Mouse (Mus musculus) ES-E14 (cell line): ENCODE measurements at regions not wholly inside any gene's neighbourhood (a gene's known extent, or its start where the extent isn't known, plus 50 kb on each side); places are given as distances from the start of the nearest gene placed in this dataset.

Experiments used
- DNase-seq: peaks from one replicate; pipeline ENCODE4 v3.0.0-alpha.2; 2013; ENCODE audit warnings: low read depth, low spot score
- H3K27ac ChIP-seq: 2 replicates; pipeline ENCODE4 v1.5.1; 2012; ENCODE audit warnings: low read depth, mild to moderate bottlenecking, low read length, moderate library complexity, mixed read lengths; ENCODE audit not compliant: poor library complexity, insufficient read depth, severe bottlenecking
- H3K36me3 ChIP-seq: 2 replicates; pipeline ENCODE4 v1.6.1; 2012; ENCODE audit warnings: mild to moderate bottlenecking, low read length, moderate library complexity, mixed read lengths; ENCODE audit not compliant: control insufficient read depth, poor library complexity, insufficient read depth, severe bottlenecking
- H3K4me1 ChIP-seq, 2 experiments: fragments of 150-350 bp in 1 of 2; sonication (generic) in 1 of 2; 2 replicates each; pipeline ENCODE4 v1.6.1; 2012; ENCODE audit warnings: low read length in 2 of 2, mild to moderate bottlenecking in 1 of 2, mixed read lengths in 1 of 2; ENCODE audit not compliant: control insufficient read depth in 2 of 2, insufficient read depth in 2 of 2, poor library complexity in 1 of 2
- H3K4me3 ChIP-seq, 2 experiments: fragments of 150-350 bp in 1 of 2; sonication (generic) in 1 of 2; 2 replicates each; pipeline ENCODE4 v1.5.1; 2012; ENCODE audit warnings: low read length in 2 of 2, low read depth in 1 of 2, mild to moderate bottlenecking in 1 of 2, mixed read lengths in 1 of 2; ENCODE audit not compliant: insufficient read depth in 1 of 2, poor library complexity in 1 of 2, severe bottlenecking in 1 of 2
- H3K9ac ChIP-seq: 2 replicates; pipeline ENCODE4 v1.6.1; 2012; ENCODE audit warnings: low read depth, mild to moderate bottlenecking, low read length, mixed read lengths; ENCODE audit not compliant: poor library complexity, insufficient read depth, severe bottlenecking
- H3K9me3 ChIP-seq: fragments of 150-350 bp; sonication (generic); 2 replicates; pipeline ENCODE4 v1.6.1; 2012; ENCODE audit warnings: low read depth, mild to moderate bottlenecking, low read length; ENCODE audit not compliant: control insufficient read depth, insufficient read depth
- CHD2 ChIP-seq: IDR thresholded peaks from 2 replicates; pipeline ENCODE4 v1.6.1; 2014; ENCODE audit warnings: mild to moderate bottlenecking, low read depth, low read length, inconsistent platforms
- HCFC1 ChIP-seq: IDR thresholded peaks from 2 replicates; pipeline ENCODE4 v1.6.1; 2012; ENCODE audit warnings: low read length, inconsistent platforms, borderline replicate concordance; ENCODE audit not compliant: insufficient read depth
- MAFK ChIP-seq: IDR thresholded peaks from 2 replicates; pipeline ENCODE4 v1.6.1; 2014; ENCODE audit warnings: mild to moderate bottlenecking, low read depth, low read length, inconsistent platforms; ENCODE audit not compliant: insufficient read depth
- ZC3H11A ChIP-seq: IDR thresholded peaks from 2 replicates; pipeline ENCODE4 v1.6.1; 2012; ENCODE audit warnings: low read depth, mild to moderate bottlenecking, inconsistent platforms, low read length, borderline replicate concordance
- ZNF384 ChIP-seq: IDR thresholded peaks from 2 replicates; pipeline ENCODE4 v1.6.1; 2012; ENCODE audit warnings: low read depth, low read length, inconsistent platforms
- in situ Hi-C, 2 experiments: fragments of 600-800 bp; cut with MboI; formaldehyde crosslinking; loops; one replicate each; pipeline ENCODE4 v1.15.1; 2025; ENCODE audit warnings: low sequenced_read_pairs in 2 of 2, inconsistent platforms in 1 of 2; ENCODE audit not compliant: unreplicated experiment in 2 of 2

GRCm38 (mm10) chr7:71266101-71266500 lies 85.2 kb downstream of the Gm10295 start:
- Histone ChIP-seq H3K36me3 (no peaks in the 10 kb centered on the region), H3K9me3 (no peaks in the 10 kb centered on the region), H3K27ac (no peak overlapping the region), H3K9ac (no peak overlapping the region), H3K4me1 (no peaks in the 10 kb centered on the region), H3K4me3 (no peak overlapping the region)
- in situ Hi-C loops = no loop called here
- no peak for TF ChIP-seq ZC3H11A
- TF ChIP-seq HCFC1 = no peak
- TF ChIP-seq MAFK = no peak
- no peak for TF ChIP-seq CHD2
- no peak for TF ChIP-seq ZNF384
- no peak for DNase-seq

GRCm38 (mm10) chr7:71264115-71264514 lies 87.2 kb downstream of the Gm10295 start:
- no peaks in the 10 kb centered on the region for H3K36me3 ChIP-seq
- no peak overlapping the region for H3K27ac ChIP-seq
- no peaks in the 10 kb centered on the region for H3K4me1 ChIP-seq
- H3K9ac ChIP-seq = no peak overlapping the region
- TF ChIP-seq ZNF384 (no peak), ZC3H11A (no peak), CHD2 (no peak), MAFK (no peak), HCFC1 (no peak)
- in situ Hi-C loops = no loop called here
- no peak for DNase-seq
- H3K4me3 ChIP-seq = no peak overlapping the region
- no peaks in the 10 kb centered on the region for H3K9me3 ChIP-seq

- no peaks in the 10 kb centered on the region for H3K4me1 ChIP-seq
- no peak overlapping the region for H3K4me3 ChIP-seq
- TF ChIP-seq HCFC1 = no peak
- no peaks in the 10 kb centered on the region for H3K36me3 ChIP-seq
- in situ Hi-C loops = no loop called here
- DNase-seq = no peak
- H3K27ac ChIP-seq = no peak overlapping the region
- no peaks in the 10 kb centered on the region for H3K9me3 ChIP-seq
- no peak overlapping the region for H3K9ac ChIP-seq
Observed at GRCm38 (mm10) chr7:71249669-71250068, 101.6 kb downstream of the Gm10295 start.

- H3K9ac ChIP-seq = no peak overlapping the region
- in situ Hi-C loops = no loop called here
Observed at GRCm38 (mm10) chr7:71249216-71249615, 102.1 kb downstream of the Gm10295 start.

GRCm38 (mm10) chr7:71247922-71248321 lies 103.4 kb downstream of the Gm10295 start:
- Histone ChIP-seq H3K9me3 (no peaks in the 10 kb centered on the region), H3K9ac (no peak overlapping the region), H3K36me3 (no peaks in the 10 kb centered on the region), H3K27ac (no peak overlapping the region), H3K4me3 (no peak overlapping the region), H3K4me1 (no peaks in the 10 kb centered on the region)
- TF ChIP-seq HCFC1 = no peak
- TF ChIP-seq CHD2 = no peak
- TF ChIP-seq ZNF384 = no peak
- no peak for TF ChIP-seq ZC3H11A
- TF ChIP-seq MAFK = no peak
- no peak for DNase-seq
- in situ Hi-C loops = no loop called here

More at GRCm38 (mm10) chr7:71249216-71249615, 102.1 kb downstream of the Gm10295 start:
- no peaks in the 10 kb centered on the region for H3K4me1 ChIP-seq
- no peak overlapping the region for H3K4me3 ChIP-seq
- no peaks in the 10 kb centered on the region for H3K36me3 ChIP-seq
- TF ChIP-seq ZNF384 (no peak), HCFC1 (no peak), CHD2 (no peak), MAFK (no peak), ZC3H11A (no peak)
- no peak overlapping the region for H3K27ac ChIP-seq
- no peaks in the 10 kb centered on the region for H3K9me3 ChIP-seq
- DNase-seq = no peak
